Mouse (Mus musculus) neural tube, embryonic 14.5 days (tissue): ENCODE measurements around the gene Mplkip. TPM values are rescaled to one million over a fixed set of nuclear protein-coding genes. Genes with fewer than 3 reads are reported as not detected.

Source experiments
- microRNA counts: library from miRNA; unstranded; fragments of <30 nt; microRNA quantifications from one replicate; lab custom pipeline; 2016
- microRNA-seq: library from miRNA; unstranded; fragments of <30 nt; microRNA quantifications from one replicate; pipeline ENCODE4, GENCODE M21; 2016
- polyA plus RNA-seq: library from polyadenylated mRNA; unstranded; fragments of >200 nt; fragmentation: Nextera tagmentation; extraction: Ambion mirVana; gene quantifications from 2 replicates; pipeline ENCODE4 v1.2.1, GENCODE M21; 2014

The Mplkip gene
- polyA plus RNA-seq, 1 experiment from 2014 or later: 47.7 TPM

MicroRNAs encoded within 50 kb of the gene (microRNA counts, 519-probe panel; counts per million panel counts)
- not detected for microRNA mmu-miR-466i (lab: Ali Mortazavi, UCI)

Small RNAs within 50 kb of the gene (microRNA-seq; reads per million reads assigned to microRNA genes)
- not detected for gene Mir466i

Other genes with a start within 250 kb of the Mplkip start
- gene Sugct, start 361 bp downstream of the Mplkip start, polyA plus RNA-seq: 2.2 and 2.3 TPM in 2 replicates
- 18.1 and 22.5 TPM in 2 replicates for gene Cdk13, start 109.9 kb downstream of the Mplkip start, polyA plus RNA-seq
- gene Rala, start 249.0 kb downstream of the Mplkip start, polyA plus RNA-seq: 202 and 224 TPM in 2 replicates